Mouse (Mus musculus) E14TG2a.4 (cell line): ENCODE measurements at regions not wholly inside any gene's neighbourhood (a gene's known extent, or its start where the extent isn't known, plus 50 kb on each side); places are given as distances from the start of the nearest gene placed in this dataset.

Source experiments
- CTCF ChIP-seq: conservative IDR thresholded peaks from 2 replicates; pipeline ENCODE4 v1.5.1; 2014; ENCODE audit warnings: low read length
- POU5F1 ChIP-seq: IDR thresholded peaks from 2 replicates; pipeline ENCODE4 v1.6.1; 2014; ENCODE audit warnings: low read length, borderline replicate concordance

- TF ChIP-seq CTCF (no peak), POU5F1 (no peak)
Measured at GRCm38 (mm10) chr16:7528963-7529362, 896.0 kb downstream of the Tmem114 start.
